Mouse (Mus musculus): ENCODE measurements at regions not wholly inside any gene's neighbourhood (a gene's known extent, or its start where the extent isn't known, plus 50 kb on each side); places are given as distances from the start of the nearest gene placed in this dataset.

- no peak for TF ChIP-seq HCFC1 (IDR thresholded peaks at IDR 0.05; ENCODE audit: borderline replicate concordance, insufficient read depth, low read length)
- no peak for TF ChIP-seq ZC3H11A (IDR thresholded peaks at IDR 0.05; ENCODE audit: borderline replicate concordance, low read depth, low read length)
Observed at GRCm38 (mm10) chr3:56964156-56964555, 337.6 kb downstream of the Tm4sf1 start.

Data from ES-E14 (cell line).